Comparison of ENCODE assay signal across 17 mouse cellular contexts in the genomic region with DNA sequence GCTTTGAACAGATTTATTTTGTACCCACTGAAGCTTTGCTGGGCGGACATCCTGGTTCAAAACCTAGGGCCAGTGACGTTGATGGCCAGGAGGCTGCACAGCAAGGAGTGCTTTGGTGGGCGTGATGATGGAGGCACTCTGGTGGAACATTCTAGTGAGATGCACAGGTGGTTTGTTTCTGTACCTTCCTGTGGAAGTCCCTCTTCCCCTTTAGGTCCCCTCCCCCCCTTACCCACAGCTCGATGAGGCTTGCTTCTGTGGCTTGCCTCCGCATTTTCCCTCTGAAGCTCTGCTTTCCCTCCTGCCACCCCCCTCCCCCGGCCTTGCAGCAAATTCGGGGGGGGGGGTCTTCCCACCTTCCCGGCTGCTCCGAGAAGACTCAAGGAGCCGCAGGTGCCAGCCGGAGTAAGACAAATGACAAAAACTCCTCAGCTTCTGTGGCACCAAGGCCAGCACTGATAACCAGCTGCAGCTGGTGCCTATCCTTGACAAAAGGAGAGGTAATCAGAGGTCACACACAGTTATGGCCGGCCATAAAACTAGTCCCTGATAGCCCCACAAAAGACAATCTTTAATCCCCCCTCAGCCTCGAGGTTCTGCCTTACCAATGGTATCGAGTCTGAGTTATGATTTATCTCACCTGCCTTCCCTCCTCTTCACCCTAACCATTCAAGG.
DNase-seq lines count a peak whose midpoint lies in the region; ATAC-seq and TF ChIP-seq lines count a peak whose summit lies in the region.
"Had no signal": no experiment of that assay in that cellular context is flagged by ENCODE, and none has a peak within 500 bp of the region (broad histone marks: within the 10 kb centered on the region; RNA-seq: fewer than 3 reads in every experiment).

No protein-coding gene starts in this region.

- H3K4me3 ChIP-seq in intestine, postnatal 0 days (ENCODE audit: low read depth, low read length), result no peak overlapping the region
- H3K4me3 ChIP-seq: stomach, embryonic 15.5 days had no signal

- no peak overlapping the region for H3K9ac ChIP-seq in intestine, postnatal 0 days (ENCODE audit: low read depth, low read length)
- H3K9ac ChIP-seq: stomach, embryonic 15.5 days had no signal

- WGBS in intestine, postnatal 0 days, result 26% methylated on average over 14 of the region's 14 CpGs

- no peaks in the 10 kb centered on the region for H3K36me3 ChIP-seq in intestine, postnatal 0 days (ENCODE audit: control insufficient read depth, insufficient read depth)
- H3K36me3 ChIP-seq: stomach, embryonic 15.5 days had no signal

- H3K4me2 ChIP-seq in intestine, postnatal 0 days (replicated peaks; ENCODE audit: low read depth), result 0 out of 2 replicates have a peak overlapping the region, but pooled peaks have one; percentile 21
- H3K4me2 ChIP-seq: stomach, embryonic 15.5 days had no signal

- no peak for TF ChIP-seq CTCF in intestine, postnatal 0 days (IDR thresholded peaks at IDR 0.05; ENCODE audit: low read depth)

- intact Hi-C loops in heart, postnatal 25 days (cut with DNase I), result no loop called here

- H3K9me3 ChIP-seq in intestine, postnatal 0 days (ENCODE audit: control insufficient read depth), result no peaks in the 10 kb centered on the region
- H3K9me3 ChIP-seq: stomach, embryonic 15.5 days had no signal

- no peaks in the 10 kb centered on the region for H3K27me3 ChIP-seq in intestine, postnatal 0 days (replicated peaks; ENCODE audit: control insufficient read depth, insufficient read depth, low read length)
- H3K27me3 ChIP-seq: Patski; stomach, embryonic 15.5 days had no signal

- H3K27ac ChIP-seq in intestine, postnatal 0 days (ENCODE audit: low read depth, low read length), result no peak overlapping the region
- H3K27ac ChIP-seq: stomach, embryonic 15.5 days had no signal

- ATAC-seq in intestine, postnatal 0 days, result peak; percentile 39; the same call in 1 of the 2 replicates
- ATAC-seq: hindbrain, embryonic 16.5 days; lung, postnatal 0 days; midbrain, embryonic 16.5 days; Patski had no signal

- peak; percentile 74 for DNase-seq in heart, adult 11 months
- DNase-seq in heart, postnatal 25 days (ENCODE audit: low spot score), result no peak
- peak; percentile 66 to 70 for DNase-seq in spleen, postnatal 36 days (ENCODE audit: low spot score in 2 of 2)
- no peak for DNase-seq in spleen, postnatal 14 days (ENCODE audit: low spot score in 2 of 2)
- peak; percentile 45 for DNase-seq in thymus, postnatal 25 days
- no peak for DNase-seq in urinary bladder, adult 2 months (ENCODE audit: low spot score)
- no peak for DNase-seq in layer of hippocampus, postnatal 10 days (ENCODE audit: low spot score in 2 of 2)
- DNase-seq: cerebellum, postnatal 36 days; gastrocnemius, postnatal 36 days; kidney, postnatal 36 days; right cerebral cortex, postnatal 14 days had no signal

- 0 out of 2 replicates have a peak, but pooled peaks cover 2% of the 10 kb centered on the region for H3K4me1 ChIP-seq in intestine, postnatal 0 days (replicated peaks; ENCODE audit: control insufficient read depth, insufficient read depth, low read length)
- H3K4me1 ChIP-seq: stomach, embryonic 15.5 days had no signal

Comparison
In these comparisons a context has a peak if more than half of its experiments do, and no peak if none do; other contexts are left out.
1. DNase-seq: peak in heart, adult 11 months (single experiment), spleen, postnatal 36 days (2 of 2) and thymus, postnatal 25 days (single experiment); none in heart, postnatal 25 days (single experiment), spleen, postnatal 14 days (0 of 2), urinary bladder, adult 2 months (single experiment) and layer of hippocampus, postnatal 10 days (0 of 2).